Mouse (Mus musculus) cerebellum, adult 18-20 months (tissue): ENCODE measurements at regions not wholly inside any gene's neighbourhood (a gene's known extent, or its start where the extent isn't known, plus 50 kb on each side); places are given as distances from the start of the nearest gene placed in this dataset.
A peak's percentile ranks its signal among the peaks of the same experiment; 100 is the strongest.

ENCODE experiments used
- DNase-seq, 2 experiments: peaks; one replicate each; pipeline ENCODE4 v3.0.0; 2021

GRCm38 (mm10) chr12:48705963-48706362 is 676.5 kb upstream of the Foxg1 start:
- no peak for DNase-seq

GRCm38 (mm10) chr12:48713646-48714045 is 668.8 kb upstream of the Foxg1 start:
- peak; percentile 2 to 4 for DNase-seq

- DNase-seq: no peak
Observed at GRCm38 (mm10) chr12:48729851-48730250, 652.6 kb upstream of the Foxg1 start.

- DNase-seq: no peak
Observed at GRCm38 (mm10) chr12:48758805-48759396, 623.6 kb upstream of the Foxg1 start.
